Mouse (Mus musculus): ENCODE data around the gene Ddr2. TPM values are rescaled to one million over a fixed set of nuclear protein-coding genes. Genes with fewer than 3 reads are reported as not detected.

Gene Ddr2
- total and polyA plus RNA-seq, 3 experiments: 0.17 to 0.37 (median 0.30) TPM

GRCm38 (mm10) chr1:170084151-170084796 lies 26.3 kb downstream of the Ddr2 start:
- in situ Hi-C loops (cut with MboI; ENCODE audit: low pct_ligation_motif_present, low pct_unique_long_range_greater_than_20kb, low sequenced_read_pairs): no loop called here

DNA sequence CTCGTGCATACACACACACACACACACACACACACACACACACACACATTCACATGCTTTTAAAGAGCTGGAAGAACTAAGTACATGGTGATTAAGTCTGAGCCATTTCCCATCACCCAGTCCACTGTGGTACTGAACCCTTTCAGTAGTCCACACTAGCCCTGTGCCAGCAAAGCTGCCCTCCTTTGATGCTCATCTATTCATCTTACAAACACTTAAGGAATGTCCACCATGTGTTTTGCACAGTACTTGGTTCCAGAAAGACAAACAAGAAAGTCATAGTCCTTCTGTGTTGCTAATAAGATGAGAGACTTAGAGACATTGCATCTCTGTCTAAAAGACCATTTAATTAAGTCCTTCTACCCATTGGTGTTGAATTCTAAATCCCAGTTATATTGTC lies 29.7 kb downstream of the Ddr2 start:
- TF ChIP-seq USF2 (conservative IDR thresholded peaks at IDR 0.05; ENCODE audit: low read depth, low read length): no peak
- no peak for TF ChIP-seq E2F4 (IDR thresholded peaks at IDR 0.05; ENCODE audit: insufficient replicate concordance, low read depth, low read length)
- no peak for TF ChIP-seq UBTF (IDR thresholded peaks at IDR 0.05; ENCODE audit: low read depth, low read length)
- no peak for TF ChIP-seq POLR2AphosphoS2 (IDR thresholded peaks at IDR 0.05; ENCODE audit: low read depth, low read length)
- no peak for TF ChIP-seq MAZ (IDR thresholded peaks at IDR 0.05; ENCODE audit: low read depth, low read length)
- no peak for TF ChIP-seq PAX5 (IDR thresholded peaks at IDR 0.05; ENCODE audit: low read length)
- TF ChIP-seq IRF4 (IDR thresholded peaks at IDR 0.05; ENCODE audit: low read depth, low read length): no peak
- no peak for TF ChIP-seq JUND (conservative IDR thresholded peaks at IDR 0.05; ENCODE audit: low read depth, low read length)
- no peak for TF ChIP-seq RCOR1 (conservative IDR thresholded peaks at IDR 0.05; ENCODE audit: low read depth, low read length)
- no peak for TF ChIP-seq ELF1 (IDR thresholded peaks at IDR 0.05; ENCODE audit: low read depth, low read length)
- TF ChIP-seq ZNF384 (IDR thresholded peaks at IDR 0.05; ENCODE audit: low read depth, low read length): no peak
- no peak for TF ChIP-seq BHLHE40 (IDR thresholded peaks at IDR 0.05; ENCODE audit: low read depth, low read length)
- no peak for TF ChIP-seq ZC3H11A (IDR thresholded peaks at IDR 0.05; ENCODE audit: low read depth, low read length)
- Histone ChIP-seq H3K27me3 (replicated peaks) (no peaks in the 10 kb centered on the region), H3K9ac (ENCODE audit: insufficient read depth, low read depth) (no peak overlapping the region), H3K36me3 (replicated peaks in 1 of 2; ENCODE audit: control insufficient read depth in 1 of 2, insufficient read depth in 1 of 2, low read length in 1 of 2) (no peaks in the 10 kb centered on the region), H3K27ac (ENCODE audit: insufficient read depth, low read depth) (no peak overlapping the region), H3K79me2 (replicated peaks; ENCODE audit: control insufficient read depth, extremely low read depth, insufficient read depth, poor library complexity, severe bottlenecking) (no peaks in the 10 kb centered on the region), H3K4me3 (replicated peaks in 1 of 3; ENCODE audit: low read depth in 2 of 3, low read length in 2 of 3, poor library complexity in 1 of 3) (no peak overlapping the region), H3K4me1 (ENCODE audit: control insufficient read depth in 1 of 2, insufficient read depth in 2 of 2) (peaks cover 11 to 48% of the 10 kb centered on the region in 2 experiments), H3K9me3 (replicated peaks; ENCODE audit: low read length) (no peaks in the 10 kb centered on the region), H3K4me2 (ENCODE audit: insufficient read depth, low read depth, poor library complexity, severe bottlenecking) (no peak overlapping the region)
- dilution Hi-C loops (cut with MboI; ENCODE audit: extremely low pct_ligation_motif_present, extremely low pct_unique_long_range_greater_than_20kb, low sequenced_read_pairs): no loop called here
- in situ Hi-C loops (cut with MboI; ENCODE audit: low pct_ligation_motif_present, low pct_unique_long_range_greater_than_20kb, low sequenced_read_pairs): no loop called here
- DNase-seq (ENCODE audit: extremely low read depth): no peak

More at GRCm38 (mm10) chr1:170084151-170084796, 26.3 kb downstream of the Ddr2 start:
- dilution Hi-C loops (cut with MboI; ENCODE audit: extremely low pct_ligation_motif_present, extremely low pct_unique_long_range_greater_than_20kb, low sequenced_read_pairs): no loop called here
- H3K9me3 ChIP-seq (replicated peaks; ENCODE audit: low read length): no peaks in the 10 kb centered on the region
- peak overlapping the region; percentile 13 to 52 (median 33) for H3K4me3 ChIP-seq (replicated peaks in 1 of 3; ENCODE audit: low read depth in 2 of 3, low read length in 2 of 3, poor library complexity in 1 of 3)
- TF ChIP-seq USF2 (conservative IDR thresholded peaks at IDR 0.05; ENCODE audit: low read depth, low read length) (no peak), BHLHE40 (IDR thresholded peaks at IDR 0.05; ENCODE audit: low read depth, low read length) (peak; percentile 53; the same call in 1 of the 2 replicates), USF1 (IDR thresholded peaks at IDR 0.05; ENCODE audit: low read depth, low read length) (no peak), SMC3 (IDR thresholded peaks at IDR 0.05; ENCODE audit: low read depth, low read length) (no peak), GABPA (IDR thresholded peaks at IDR 0.05; ENCODE audit: insufficient replicate concordance, low read depth, low read length) (no peak), POLR2A (IDR thresholded peaks at IDR 0.05; ENCODE audit: low read depth, low read length) (no peak), TCF12 (IDR thresholded peaks at IDR 0.05; ENCODE audit: low read depth, low read length) (peak; percentile 54; the same call in 1 of the 2 replicates), KAT2A (IDR thresholded peaks at IDR 0.05; ENCODE audit: insufficient replicate concordance, low read length) (no peak), MAFK (IDR thresholded peaks at IDR 0.05; ENCODE audit: insufficient replicate concordance, low read length) (no peak), ZMIZ1 (IDR thresholded peaks at IDR 0.05; ENCODE audit: low read depth, low read length) (no peak), IRF4 (IDR thresholded peaks at IDR 0.05; ENCODE audit: low read depth, low read length) (no peak), CHD2 (IDR thresholded peaks at IDR 0.05; ENCODE audit: low read length) (no peak), E2F4 (IDR thresholded peaks at IDR 0.05; ENCODE audit: insufficient replicate concordance, low read depth, low read length) (no peak), NELFE (IDR thresholded peaks at IDR 0.05; ENCODE audit: low read depth, low read length) (no peak), MEF2A (IDR thresholded peaks at IDR 0.05; ENCODE audit: borderline replicate concordance, low read depth, low read length) (0 out of 2 replicates have a peak, but pooled peaks have one; percentile 45), JUN (IDR thresholded peaks at IDR 0.05; ENCODE audit: insufficient read depth, low read depth, low read length) (no peak), MYC (IDR thresholded peaks at IDR 0.05; ENCODE audit: low read depth, low read length) (no peak), NRF1 (IDR thresholded peaks at IDR 0.05; ENCODE audit: low read depth, low read length) (no peak), POLR2AphosphoS2 (IDR thresholded peaks at IDR 0.05; ENCODE audit: low read depth, low read length) (no peak), EP300 (IDR thresholded peaks at IDR 0.05; ENCODE audit: low read length) (peak; percentile 34; the same call in 1 of the 2 replicates), MAX (IDR thresholded peaks at IDR 0.05; ENCODE audit: low read length) (no peak), ZKSCAN1 (IDR thresholded peaks at IDR 0.05; ENCODE audit: borderline replicate concordance, low read depth, low read length) (no peak), UBTF (IDR thresholded peaks at IDR 0.05; ENCODE audit: low read depth, low read length) (no peak), RCOR1 (conservative IDR thresholded peaks at IDR 0.05; ENCODE audit: low read depth, low read length) (no peak), PAX5 (IDR thresholded peaks at IDR 0.05; ENCODE audit: low read length) (no peak), ZC3H11A (IDR thresholded peaks at IDR 0.05; ENCODE audit: low read depth, low read length) (no peak), CTCF (conservative IDR thresholded peaks at IDR 0.05 in 1 of 2, IDR thresholded peaks at IDR 0.05 in 1 of 2; ENCODE audit: low read depth in 2 of 2, low read length in 2 of 2) (no peak), ZNF384 (IDR thresholded peaks at IDR 0.05; ENCODE audit: low read depth, low read length) (no peak), JUND (conservative IDR thresholded peaks at IDR 0.05; ENCODE audit: low read depth, low read length) (no peak), MAZ (IDR thresholded peaks at IDR 0.05; ENCODE audit: low read depth, low read length) (no peak), RAD21 (IDR thresholded peaks at IDR 0.05; ENCODE audit: low read depth, low read length) (no peak), TBP (conservative IDR thresholded peaks at IDR 0.05; ENCODE audit: low read depth, low read length) (no peak), HCFC1 (IDR thresholded peaks at IDR 0.05; ENCODE audit: low read depth, low read length) (no peak), SIN3A (IDR thresholded peaks at IDR 0.05; ENCODE audit: low read length) (no peak), ELF1 (IDR thresholded peaks at IDR 0.05; ENCODE audit: low read depth, low read length) (no peak), MXI1 (IDR thresholded peaks at IDR 0.05; ENCODE audit: low read depth, low read length) (0 out of 2 replicates have a peak, but pooled peaks have one; percentile 32), CHD1 (IDR thresholded peaks at IDR 0.05; ENCODE audit: low read depth, low read length) (no peak), ETS1 (conservative IDR thresholded peaks at IDR 0.05; ENCODE audit: low read depth, low read length) (no peak; the same call in 1 of the 2 replicates)
- H3K36me3 ChIP-seq (replicated peaks in 1 of 2; ENCODE audit: control insufficient read depth in 1 of 2, insufficient read depth in 1 of 2, low read length in 1 of 2): no peaks in the 10 kb centered on the region
- peaks cover 8 to 30% of the 10 kb centered on the region in 2 experiments for H3K4me1 ChIP-seq (ENCODE audit: control insufficient read depth in 1 of 2, insufficient read depth in 2 of 2)
- no peak overlapping the region for H3K9ac ChIP-seq (ENCODE audit: insufficient read depth, low read depth)
- DNase-seq (ENCODE audit: extremely low read depth): peak; percentile 82
- H3K27ac ChIP-seq (ENCODE audit: insufficient read depth, low read depth): no peak overlapping the region
- peak overlapping the region; percentile 7; the same call in 1 of the 2 replicates for H3K4me2 ChIP-seq (ENCODE audit: insufficient read depth, low read depth, poor library complexity, severe bottlenecking)
- H3K27me3 ChIP-seq (replicated peaks): no peaks in the 10 kb centered on the region
- H3K79me2 ChIP-seq (replicated peaks; ENCODE audit: control insufficient read depth, extremely low read depth, insufficient read depth, poor library complexity, severe bottlenecking): no peaks in the 10 kb centered on the region

All from CH12.LX (cell line).